Mouse (Mus musculus) liver, adult 2 months (tissue): Measurements from ENCODE around the gene Os9.

Experiments
- CTCF ChIP-seq: fragments of 200-500 bp; IDR thresholded peaks from 2 replicates; pipeline ENCODE4 v1.5.1; 2011; ENCODE audit warnings: low read depth, low read length, control low read depth
- POLR2A ChIP-seq: fragments of 200-500 bp; IDR thresholded peaks from 2 replicates; pipeline ENCODE4 v1.6.1; 2011; ENCODE audit warnings: low read length, control low read depth; ENCODE audit not compliant: insufficient read depth; ENCODE audit errors: extremely low read depth

DNA sequence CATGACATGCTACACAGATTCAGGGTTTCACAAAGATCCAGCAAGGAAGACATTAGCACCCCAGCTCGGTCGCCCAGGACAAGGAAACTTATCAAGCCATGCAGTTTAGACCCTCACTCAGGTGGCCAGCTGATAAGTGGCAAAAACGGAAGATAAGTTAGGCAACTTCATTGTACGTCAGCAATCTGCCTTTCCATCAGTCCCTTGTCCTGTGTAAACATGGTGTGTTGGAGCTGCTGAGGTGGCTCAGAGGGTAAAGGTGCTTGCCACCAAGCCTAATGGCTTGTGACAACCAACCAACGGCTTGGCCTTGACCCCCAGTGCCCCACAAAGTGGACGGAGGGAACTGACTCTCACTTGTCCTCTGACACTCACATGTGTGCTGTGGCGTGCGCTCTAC, 20.5 kb downstream of the Os9 start:
- no peak for TF ChIP-seq POLR2A
- no peak for TF ChIP-seq CTCF
